Comparison of ENCODE assay signal across 9 mouse cellular contexts in the genomic region with DNA sequence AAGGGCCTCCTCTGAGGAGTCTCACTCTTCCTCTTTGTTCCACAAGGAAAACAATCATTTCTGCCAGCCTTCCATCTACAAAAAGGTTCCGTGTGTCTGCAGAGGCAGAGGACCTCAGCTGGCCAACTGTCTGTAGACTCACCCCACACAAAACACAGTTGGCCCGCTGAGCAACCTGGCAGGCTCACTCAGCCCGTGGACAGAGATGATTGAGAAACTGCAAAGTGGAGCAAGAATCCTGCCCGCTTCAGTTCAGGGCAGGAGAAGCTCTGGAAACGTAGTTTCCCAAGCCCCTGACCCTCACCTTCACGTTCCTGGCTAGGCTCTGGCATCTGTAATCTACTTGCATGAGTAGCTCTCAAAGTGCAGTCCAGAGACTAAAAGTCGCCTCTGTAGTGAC. TPM values are rescaled to one million over a fixed set of nuclear protein-coding genes. Genes with fewer than 3 reads are reported as not detected.
A peak's percentile ranks its signal among the peaks of the same experiment; 100 is the strongest.
DNase-seq lines count a peak whose midpoint lies in the region; ATAC-seq and TF ChIP-seq lines count a peak whose summit lies in the region.
"Had no signal": no experiment of that assay in that cellular context is flagged by ENCODE, and none has a peak within 500 bp of the region (broad histone marks: within the 10 kb centered on the region; RNA-seq: fewer than 3 reads in every experiment).

No protein-coding gene starts in this region.

- 39% methylated on average over 7 of the region's 7 CpGs for WGBS in heart, embryonic 16.5 days
- WGBS in midbrain, embryonic 11.5 days, result 30% methylated on average over 7 of the region's 7 CpGs
- 27% methylated on average over 7 of the region's 7 CpGs for WGBS in midbrain, embryonic 15.5 days
- WGBS in stomach, postnatal 0 days, result 46% methylated on average over 7 of the region's 7 CpGs

- H3K27me3 ChIP-seq in heart, embryonic 16.5 days (ENCODE audit: control insufficient read depth, insufficient read depth, low read length), result no peaks in the 10 kb centered on the region; the same call in 1 of the 2 replicates
- H3K27me3 ChIP-seq in midbrain, embryonic 11.5 days (ENCODE audit: control insufficient read depth, insufficient read depth, low read length), result no peaks in the 10 kb centered on the region
- no peaks in the 10 kb centered on the region for H3K27me3 ChIP-seq in midbrain, embryonic 15.5 days (replicated peaks)
- no peaks in the 10 kb centered on the region for H3K27me3 ChIP-seq in stomach, postnatal 0 days (ENCODE audit: control insufficient read depth, insufficient read depth, low read length)

- H3K4me3 ChIP-seq in heart, embryonic 16.5 days (ENCODE audit: low read length), result no peak overlapping the region
- H3K4me3 ChIP-seq in midbrain, embryonic 11.5 days (ENCODE audit: low read depth, low read length), result no peak overlapping the region
- H3K4me3 ChIP-seq in midbrain, embryonic 15.5 days, result no peak overlapping the region
- no peak overlapping the region for H3K4me3 ChIP-seq in stomach, postnatal 0 days (ENCODE audit: low read depth, low read length)

- no peak overlapping the region for H3K4me2 ChIP-seq in heart, embryonic 16.5 days (ENCODE audit: low read depth, low read length)
- H3K4me2 ChIP-seq in midbrain, embryonic 11.5 days, result no peak overlapping the region
- H3K4me2 ChIP-seq in midbrain, embryonic 15.5 days, result no peak overlapping the region
- H3K4me2 ChIP-seq in stomach, postnatal 0 days (replicated peaks; ENCODE audit: low read depth), result no peak overlapping the region

- ATAC-seq in heart, embryonic 16.5 days (replicated peaks; ENCODE audit: extremely low read depth, insufficient read depth, low FRiP score), result no peak
- ATAC-seq in midbrain, embryonic 11.5 days (ENCODE audit: low FRiP score), result peak; percentile 17; the same call in 1 of the 2 replicates
- no peak for ATAC-seq in midbrain, embryonic 15.5 days (replicated peaks)
- no peak for ATAC-seq in stomach, postnatal 0 days (ENCODE audit: low FRiP score, low TSS enrichment)

- no peak for TF ChIP-seq CTCF in stomach, postnatal 0 days (IDR thresholded peaks at IDR 0.05; ENCODE audit: low read depth)

- H3K27ac ChIP-seq in heart, embryonic 16.5 days (ENCODE audit: low read length), result peak overlapping the region; percentile 48
- H3K27ac ChIP-seq in midbrain, embryonic 11.5 days (ENCODE audit: low read depth, low read length), result no peak overlapping the region
- H3K27ac ChIP-seq in midbrain, embryonic 15.5 days, result no peak overlapping the region
- H3K27ac ChIP-seq in stomach, postnatal 0 days (replicated peaks), result 0 out of 2 replicates have a peak overlapping the region, but pooled peaks have one; percentile 40

- peaks cover 21% of the 10 kb centered on the region for H3K4me1 ChIP-seq in heart, embryonic 16.5 days (ENCODE audit: control insufficient read depth, insufficient read depth, low read length)
- peaks cover 6% of the 10 kb centered on the region for H3K4me1 ChIP-seq in midbrain, embryonic 11.5 days (ENCODE audit: control insufficient read depth, insufficient read depth, low read length)
- H3K4me1 ChIP-seq in midbrain, embryonic 15.5 days, result peaks cover 9% of the 10 kb centered on the region
- H3K4me1 ChIP-seq in stomach, postnatal 0 days (replicated peaks; ENCODE audit: control insufficient read depth, insufficient read depth), result no peaks in the 10 kb centered on the region

- peak overlapping the region; percentile 25 for H3K9ac ChIP-seq in heart, embryonic 16.5 days (ENCODE audit: low read length)
- H3K9ac ChIP-seq in midbrain, embryonic 11.5 days (ENCODE audit: low read length), result peak overlapping the region; percentile 7; the same call in 1 of the 2 replicates
- H3K9ac ChIP-seq in midbrain, embryonic 15.5 days, result no peak overlapping the region
- no peak overlapping the region for H3K9ac ChIP-seq in stomach, postnatal 0 days (ENCODE audit: low read length)

- TF ChIP-seq EP300 in stomach, postnatal 0 days (optimal IDR thresholded peaks at IDR 0.05), result no peak

- no peak for DNase-seq in heart, adult 9 months (ENCODE audit: low spot score in 2 of 2)
- no peak for DNase-seq in midbrain, embryonic 11.5 days (ENCODE audit: low spot score, missing footprints)
- peak; percentile 38 for DNase-seq in gonadal fat pad, adult 2 months (ENCODE audit: low read depth)
- no peak for DNase-seq in stomach, postnatal 0 days (ENCODE audit: low spot score)
- DNase-seq in left cerebral cortex, adult 8-10 months (ENCODE audit: low spot score in 2 of 2), result no peak

- H3K36me3 ChIP-seq in heart, embryonic 16.5 days (ENCODE audit: control insufficient read depth, insufficient read depth), result no peaks in the 10 kb centered on the region
- no peaks in the 10 kb centered on the region for H3K36me3 ChIP-seq in midbrain, embryonic 11.5 days (ENCODE audit: control insufficient read depth, insufficient read depth, low read length)
- no peaks in the 10 kb centered on the region for H3K36me3 ChIP-seq in midbrain, embryonic 15.5 days (replicated peaks)
- H3K36me3 ChIP-seq in stomach, postnatal 0 days (ENCODE audit: control insufficient read depth, insufficient read depth, low read length), result no peaks in the 10 kb centered on the region

- H3K9me3 ChIP-seq in heart, embryonic 16.5 days (replicated peaks; ENCODE audit: control insufficient read depth, low read length), result no peaks in the 10 kb centered on the region
- no peaks in the 10 kb centered on the region for H3K9me3 ChIP-seq in midbrain, embryonic 11.5 days (ENCODE audit: control insufficient read depth, low read length)
- no peaks in the 10 kb centered on the region for H3K9me3 ChIP-seq in midbrain, embryonic 15.5 days
- no peaks in the 10 kb centered on the region for H3K9me3 ChIP-seq in stomach, postnatal 0 days (ENCODE audit: control insufficient read depth, low read length)

RNA-seq across cellular contexts. Expression of gene Kctd17, which starts 18.8 kb away (rescaled TPM):
- polyA plus RNA-seq in heart, embryonic 16.5 days (2015; fragmentation: Nextera tagmentation; extraction: Ambion mirVana), result 18.9 and 22.6 TPM in 2 replicates
- 59.1 and 60.5 TPM in 2 replicates for polyA plus RNA-seq in midbrain, embryonic 11.5 days (2014; fragmentation: Nextera tagmentation; extraction: Ambion mirVana)
- 162 and 163 TPM in 2 replicates for polyA plus RNA-seq in midbrain, embryonic 15.5 days (2015; fragmentation: Nextera tagmentation; extraction: Ambion mirVana)
- 205 and 251 TPM in 2 replicates for polyA plus RNA-seq in gonadal fat pad, adult 2 months (2012; rRNA removed)
- polyA plus RNA-seq in stomach, postnatal 0 days (2015; fragmentation: Nextera tagmentation; extraction: Ambion mirVana), result 25.9 and 26.2 TPM in 2 replicates
- total RNA-seq in left cerebral cortex, adult 8-10 months (2022), result 100 to 1,000 TPM; 299 to 358 (median 333) TPM

RNA-seq across cellular contexts. Expression of gene Tmprss6, which starts 21.3 kb away (rescaled TPM):
- polyA plus RNA-seq in heart, embryonic 16.5 days (2015; fragmentation: Nextera tagmentation; extraction: Ambion mirVana), result 0.38 and 0.79 TPM in 2 replicates
- polyA plus RNA-seq in midbrain, embryonic 11.5 days (2014; fragmentation: Nextera tagmentation; extraction: Ambion mirVana), result 0.07 and 0.34 TPM in 2 replicates
- polyA plus RNA-seq in midbrain, embryonic 15.5 days (2015; fragmentation: Nextera tagmentation; extraction: Ambion mirVana), result 0.28 and 0.61 TPM in 2 replicates
- 0.61 and 0.84 TPM in 2 replicates for polyA plus RNA-seq in gonadal fat pad, adult 2 months (2012; rRNA removed)
- polyA plus RNA-seq in stomach, postnatal 0 days (2015; fragmentation: Nextera tagmentation; extraction: Ambion mirVana), result 0.48 and 0.50 TPM in 2 replicates
- total RNA-seq in left cerebral cortex, adult 8-10 months (2022), result 1 to 10 TPM; 1.1 to 1.7 (median 1.2) TPM
- total RNA-seq: left cerebral cortex, postnatal 10 days had no signal
- polyA plus RNA-seq: heart, embryonic 14.5 days had no signal

RNA-seq across cellular contexts. Expression of gene Mpst, which starts 40.9 kb away (rescaled TPM):
- polyA plus RNA-seq in heart, embryonic 16.5 days (2015; fragmentation: Nextera tagmentation; extraction: Ambion mirVana), result 1.9 and 2.1 TPM in 2 replicates
- polyA plus RNA-seq in midbrain, embryonic 11.5 days (2014; fragmentation: Nextera tagmentation; extraction: Ambion mirVana), result 2.0 and 2.3 TPM in 2 replicates
- polyA plus RNA-seq in midbrain, embryonic 15.5 days (2015; fragmentation: Nextera tagmentation; extraction: Ambion mirVana), result 4.3 and 5.3 TPM in 2 replicates
- polyA plus RNA-seq in gonadal fat pad, adult 2 months (2012; rRNA removed), result 120 and 127 TPM in 2 replicates
- 5.6 and 5.7 TPM in 2 replicates for polyA plus RNA-seq in stomach, postnatal 0 days (2015; fragmentation: Nextera tagmentation; extraction: Ambion mirVana)
- total RNA-seq in left cerebral cortex, adult 8-10 months (2022), result 10 to 100 TPM; 31.4 to 38.1 (median 34.6) TPM

RNA-seq across cellular contexts. Expression of gene Tst, which starts 41.4 kb away (rescaled TPM):
- 39.7 and 41.7 TPM in 2 replicates for polyA plus RNA-seq in heart, embryonic 16.5 days (2015; fragmentation: Nextera tagmentation; extraction: Ambion mirVana)
- polyA plus RNA-seq in midbrain, embryonic 11.5 days (2014; fragmentation: Nextera tagmentation; extraction: Ambion mirVana), result 6.1 and 8.3 TPM in 2 replicates
- polyA plus RNA-seq in midbrain, embryonic 15.5 days (2015; fragmentation: Nextera tagmentation; extraction: Ambion mirVana), result 11.5 and 15.6 TPM in 2 replicates
- polyA plus RNA-seq in gonadal fat pad, adult 2 months (2012; rRNA removed), result 44.2 and 72.1 TPM in 2 replicates
- 153 and 177 TPM in 2 replicates for polyA plus RNA-seq in stomach, postnatal 0 days (2015; fragmentation: Nextera tagmentation; extraction: Ambion mirVana)
- 10 to 100 TPM; 33.6 to 37.8 (median 36.0) TPM for total RNA-seq in left cerebral cortex, adult 8-10 months (2022)

RNA-seq across cellular contexts. Expression of gene Il2rb, which starts 48.0 kb away (rescaled TPM):
- 1.8 and 4.9 TPM in 2 replicates for polyA plus RNA-seq in heart, embryonic 16.5 days (2015; fragmentation: Nextera tagmentation; extraction: Ambion mirVana)
- polyA plus RNA-seq in midbrain, embryonic 11.5 days (2014; fragmentation: Nextera tagmentation; extraction: Ambion mirVana), result not detected in 2 replicates
- polyA plus RNA-seq in midbrain, embryonic 15.5 days (2015; fragmentation: Nextera tagmentation; extraction: Ambion mirVana), result 0.05 TPM in 1 of 2 replicates, not detected in the other
- 3.1 and 4.0 TPM in 2 replicates for polyA plus RNA-seq in gonadal fat pad, adult 2 months (2012; rRNA removed)
- polyA plus RNA-seq in stomach, postnatal 0 days (2015; fragmentation: Nextera tagmentation; extraction: Ambion mirVana), result 0.24 and 0.30 TPM in 2 replicates
- total RNA-seq in left cerebral cortex, adult 8-10 months (2022), result under 1 TPM; 0.26 to 0.94 (median 0.42) TPM

Comparison
In these comparisons a context has a peak if more than half of its experiments do, and no peak if none do; other contexts are left out.
1. H3K9ac ChIP-seq: peak in heart, embryonic 16.5 days (single experiment) and midbrain, embryonic 11.5 days (single experiment); none in midbrain, embryonic 15.5 days (single experiment) and stomach, postnatal 0 days (single experiment).
2. H3K27ac ChIP-seq: peak in heart, embryonic 16.5 days (single experiment) and stomach, postnatal 0 days (single experiment); none in midbrain, embryonic 11.5 days (single experiment) and midbrain, embryonic 15.5 days (single experiment).
3. RNA of gene Mpst, which starts 40.9 kb away (polyA plus RNA-seq): 120 to 127 TPM in gonadal fat pad, adult 2 months; 5.6 to 5.7 TPM in stomach, postnatal 0 days, 4.3 to 5.3 TPM in midbrain, embryonic 15.5 days, 2.0 to 2.3 TPM in midbrain, embryonic 11.5 days and 1.9 to 2.1 TPM in heart, embryonic 16.5 days; every median in the first group is over 10 times any median in the second.